Mouse (Mus musculus) kidney, postnatal 10 days (tissue): ENCODE measurements at regions not wholly inside any gene's neighbourhood (a gene's known extent, or its start where the extent isn't known, plus 50 kb on each side); places are given as distances from the start of the nearest gene placed in this dataset.
A peak's percentile ranks its signal among the peaks of the same experiment; 100 is the strongest.

Experiments
- DNase-seq: peaks from one replicate; pipeline ENCODE4 v3.0.0; 2021; ENCODE audit warnings: mixed read lengths

- no peak for DNase-seq
Observed at GRCm38 (mm10) chr3:39388491-39388890, 501.8 kb downstream of the Fat4 start.

- no peak for DNase-seq
Observed at GRCm38 (mm10) chr3:39390442-39390841, 503.7 kb downstream of the Fat4 start.

- DNase-seq, result no peak
Observed at GRCm38 (mm10) chr3:39392053-39392452, 505.3 kb downstream of the Fat4 start.

- no peak for DNase-seq
Observed at GRCm38 (mm10) chr3:39396672-39397071, 509.9 kb downstream of the Fat4 start.

GRCm38 (mm10) chr3:39397255-39397654, 510.5 kb downstream of the Fat4 start:
- no peak for DNase-seq

- DNase-seq, result no peak
Observed at GRCm38 (mm10) chr3:39397677-39398076, 510.9 kb downstream of the Fat4 start.

GRCm38 (mm10) chr3:39424778-39425642, 538.3 kb downstream of the Fat4 start:
- no peak for DNase-seq

GRCm38 (mm10) chr3:39425643-39426016, 538.9 kb downstream of the Fat4 start:
- DNase-seq, result no peak

- peak; percentile 17 for DNase-seq
Observed at GRCm38 (mm10) chr3:39443328-39443727, 556.6 kb downstream of the Fat4 start.

GRCm38 (mm10) chr3:39455650-39456049, 568.9 kb downstream of the Fat4 start:
- DNase-seq, result no peak

- DNase-seq, result peak; percentile 7
Observed at GRCm38 (mm10) chr3:39460183-39460888, 573.6 kb downstream of the Fat4 start.

GRCm38 (mm10) chr3:39461561-39461960, 574.8 kb downstream of the Fat4 start:
- no peak for DNase-seq

GRCm38 (mm10) chr3:39465811-39466210, 579.1 kb downstream of the Fat4 start:
- DNase-seq, result no peak

- DNase-seq, result no peak
Observed at GRCm38 (mm10) chr3:39489392-39489791, 602.7 kb downstream of the Fat4 start.

GRCm38 (mm10) chr3:39494363-39494762, 607.6 kb downstream of the Fat4 start:
- DNase-seq, result no peak

GRCm38 (mm10) chr3:39528087-39528486, 641.3 kb downstream of the Fat4 start:
- no peak for DNase-seq

GRCm38 (mm10) chr3:39537515-39537914, 650.8 kb downstream of the Fat4 start:
- DNase-seq, result no peak

GRCm38 (mm10) chr3:39540530-39541118, 653.9 kb downstream of the Fat4 start:
- DNase-seq, result no peak

GRCm38 (mm10) chr3:39559460-39560041, 672.8 kb downstream of the Fat4 start:
- no peak for DNase-seq

GRCm38 (mm10) chr3:39560951-39561350, 674.2 kb downstream of the Fat4 start:
- DNase-seq, result no peak

- no peak for DNase-seq
Observed at GRCm38 (mm10) chr3:39571444-39572237, 684.9 kb downstream of the Fat4 start.

- DNase-seq, result peak; percentile 24
Observed at GRCm38 (mm10) chr3:39575200-39575599, 688.5 kb downstream of the Fat4 start.

- DNase-seq, result no peak
Observed at GRCm38 (mm10) chr3:39591312-39591711, 704.6 kb downstream of the Fat4 start.
